Mouse (Mus musculus): ENCODE data around the gene Slc37a1.

DNA sequence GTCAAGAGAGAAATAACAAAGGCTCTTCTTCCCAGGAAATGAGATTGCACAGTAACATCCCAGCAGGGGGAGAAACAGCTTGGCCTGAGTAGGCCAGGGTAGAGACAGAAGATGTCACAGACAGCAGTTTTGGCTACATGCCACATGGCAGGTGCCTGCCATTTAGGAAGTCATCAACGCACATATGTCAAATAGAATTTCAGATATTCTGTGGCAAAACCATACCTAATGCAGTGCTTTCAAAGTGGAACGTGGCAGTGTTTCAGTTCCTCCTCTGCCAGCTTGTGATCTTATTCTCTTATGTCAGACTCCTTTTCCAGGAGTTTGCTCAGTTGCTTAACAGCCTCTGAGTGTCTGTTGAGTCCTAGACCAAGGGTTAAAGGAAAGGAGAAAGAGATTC, 725 bp upstream of the Slc37a1 start:
- no peak for TF ChIP-seq CTCF (IDR thresholded peaks at IDR 0.05)
- no peak for TF ChIP-seq POLR2A (IDR thresholded peaks at IDR 0.05; ENCODE audit: insufficient read depth, low read depth, low read length)
- TF ChIP-seq EP300 (IDR thresholded peaks at IDR 0.05; ENCODE audit: insufficient read depth, low read depth, low read length) = no peak
